Mouse (Mus musculus): ENCODE results near the gene Birc7. TPM values are rescaled to one million over a fixed set of nuclear protein-coding genes. Genes with fewer than 3 reads are reported as not detected.

The Birc7 gene
- total RNA-seq, 4 experiments from 2014 or later = not detected

DNA sequence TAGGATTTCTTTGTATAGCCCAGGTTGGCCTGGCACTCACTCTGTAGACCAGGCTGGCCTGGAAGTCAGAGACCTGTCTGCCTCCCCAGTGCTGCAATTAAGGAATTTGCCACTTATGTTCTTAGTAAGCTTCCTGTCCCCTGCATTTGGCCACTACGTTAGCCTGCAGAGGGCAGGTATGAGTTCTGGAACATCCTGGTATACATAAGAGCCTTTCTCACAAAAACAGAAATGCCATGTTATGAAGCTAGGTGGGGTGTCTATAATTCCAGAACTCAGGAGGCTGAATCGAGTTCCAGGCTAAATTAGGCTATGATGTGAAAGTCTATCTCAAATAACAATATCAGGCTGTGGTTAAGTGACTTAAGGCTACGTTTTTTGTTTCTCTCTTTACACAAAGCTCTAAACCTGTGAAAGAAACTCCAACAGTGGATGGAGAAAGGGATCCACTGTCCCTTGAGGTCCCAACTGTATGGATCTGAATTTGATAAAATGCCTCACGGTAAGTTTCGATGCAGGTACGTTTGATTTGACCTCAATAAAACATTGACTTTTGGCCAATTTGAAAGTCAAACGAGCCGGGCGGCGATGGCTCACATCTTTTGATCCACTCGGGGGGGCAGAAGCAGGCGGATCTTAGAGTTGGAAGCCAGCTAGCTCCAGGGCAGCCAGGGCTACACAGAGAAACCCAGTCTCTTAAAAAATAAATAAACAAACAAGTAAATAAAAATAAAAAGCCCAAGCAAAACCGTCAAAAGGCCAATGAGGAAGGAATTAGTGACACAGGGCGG, 37.5 kb downstream of the Birc7 start:
- DNase-seq (ENCODE audit: low spot score in 2 of 2) = no peak

DNA sequence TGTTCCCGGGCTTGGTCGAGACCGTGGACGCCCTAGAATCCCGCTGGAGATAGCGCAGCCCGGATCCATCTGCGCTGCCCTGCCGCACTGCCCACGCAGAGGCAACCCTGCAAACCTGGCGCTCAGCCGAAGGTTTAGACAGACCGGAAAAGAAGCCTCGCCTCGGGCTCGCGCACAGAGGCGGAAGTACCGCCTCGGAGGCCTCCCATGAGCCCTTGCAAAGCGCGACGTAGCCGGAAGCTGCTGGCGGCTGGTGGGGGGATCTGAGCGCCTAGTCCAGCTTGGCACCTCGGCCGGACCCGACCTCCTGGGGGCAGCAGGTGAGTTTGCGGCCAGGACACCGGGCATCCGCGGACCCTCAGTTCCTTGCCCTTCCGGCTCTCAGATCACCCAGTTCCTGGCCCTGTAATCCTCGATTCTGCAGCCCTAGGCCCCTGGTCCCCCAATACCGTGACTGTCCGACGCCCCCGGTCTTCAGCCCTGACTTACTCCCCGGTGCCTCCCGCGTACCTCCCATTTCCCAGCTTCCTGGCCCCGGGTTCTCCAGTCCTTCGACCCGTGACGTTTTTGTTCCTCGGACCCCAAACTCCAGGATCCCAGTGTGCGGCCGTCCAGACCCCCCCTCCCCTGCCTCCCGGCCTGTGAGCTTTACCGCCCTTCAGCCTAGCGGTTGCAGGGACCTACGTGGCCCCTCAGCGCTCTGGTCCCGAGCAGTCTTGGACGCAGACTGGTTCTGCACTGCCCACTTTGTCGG, 38.4 kb downstream of the Birc7 start, which contains the start of gene Arfgap1:
Gene Arfgap1 (plus strand): TSS at position 216 of the 754 bp plus-strand sequence.
- DNase-seq (ENCODE audit: low spot score in 2 of 2) = peak; percentile 82 to 91

DNA sequence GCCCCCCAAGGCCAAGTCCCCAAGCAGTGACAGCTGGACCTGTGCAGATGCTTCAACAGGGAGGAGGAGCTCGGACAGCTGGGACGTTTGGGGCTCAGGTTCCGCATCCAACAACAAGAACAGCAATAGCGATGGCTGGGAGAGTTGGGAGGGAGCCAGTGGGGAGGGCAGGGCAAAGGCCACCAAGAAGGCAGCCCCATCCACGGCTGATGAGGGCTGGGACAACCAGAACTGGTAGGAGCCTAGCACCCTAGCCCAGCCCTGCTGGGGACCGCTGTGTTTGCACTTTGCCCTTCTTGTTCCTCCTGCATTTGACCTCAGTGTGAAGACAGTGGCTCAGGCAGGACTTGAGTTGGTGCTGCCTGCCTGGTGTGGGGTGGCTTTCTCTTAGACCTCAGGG, 52.3 kb downstream of the Birc7 start:
- DNase-seq (ENCODE audit: low spot score in 2 of 2) = no peak

Small RNA genes lying within 50 kb of the gene (microRNA-seq; reads per million reads assigned to microRNA genes)
- gene Mir124a-3 = 0.63 to 0.88 reads per million in 2 experiments

Other genes starting within 250 kb of the Birc7 start
- gene Dido1, start 219.0 kb upstream of the Birc7 start, total RNA-seq (2022) = 10 to 100 TPM; 53.8 to 57.8 (median 55.2) TPM
- gene Gid8, start 218.9 kb upstream of the Birc7 start, total RNA-seq (2022) = 10 to 100 TPM; 66.2 to 72.7 (median 68.5) TPM
- 1 to 10 TPM in 2 of 4 experiments, under 1 TPM in 2; 0.43 to 1.3 (median 0.94) TPM for gene Slc17a9, start 203.8 kb upstream of the Birc7 start, total RNA-seq (2022)
- not detected for gene Bhlhe23, start 152.1 kb upstream of the Birc7 start, total RNA-seq (2022)
- 10 to 100 TPM; 50.1 to 54.1 (median 52.4) TPM for gene Ythdf1, start 8.1 kb upstream of the Birc7 start, total RNA-seq (2022)
- gene Nkain4, start 25.7 kb downstream of the Birc7 start, total RNA-seq (2022) = 10 to 100 TPM; 43.8 to 48.3 (median 46.8) TPM
- 100 to 1,000 TPM; 137 to 153 (median 140) TPM for gene Arfgap1, start 38.2 kb downstream of the Birc7 start, total RNA-seq (2022)
- gene Col20a1, start 57.5 kb downstream of the Birc7 start, total RNA-seq (2022) = 1 to 10 TPM; 1.1 to 3.2 (median 1.2) TPM
- gene Chrna4, start 114.5 kb downstream of the Birc7 start, total RNA-seq (2022) = 10 to 100 TPM; 37.9 to 43.7 (median 41.7) TPM
- gene Kcnq2, start 206.3 kb downstream of the Birc7 start, total RNA-seq (2022) = 100 to 1,000 TPM; 231 to 254 (median 236) TPM
- gene Eef1a2, start 228.0 kb downstream of the Birc7 start, total RNA-seq (2022) = 1,000 to 10,000 TPM; 1,221 to 1,269 (median 1,259) TPM